Mouse (Mus musculus): Measurements from ENCODE around the gene Zfp512b.

- no peak for TF ChIP-seq CTCF (conservative IDR thresholded peaks at IDR 0.05; ENCODE audit: low read length)
- TF ChIP-seq NANOG (IDR thresholded peaks at IDR 0.05; ENCODE audit: borderline replicate concordance, low read length): no peak
These were observed 13.6 kb downstream of the Zfp512b start for GRCm38 (mm10) chr2:181578790-181579618.
